Mouse (Mus musculus) forebrain, embryonic 16.5 days (tissue): ENCODE results near the gene Lrig3. TPM values are rescaled to one million over a fixed set of nuclear protein-coding genes. Genes with fewer than 3 reads are reported as not detected.

Source experiments
- ATAC-seq: fragments of 200-750 bp; cut with Nextera tagmentation; 2 replicates; pipeline ENCODE4 v1.8.0; 2017; ENCODE audit warnings: mild to moderate bottlenecking, moderate library complexity
- H3K27ac ChIP-seq: fragments of 300-500 bp; sonication (generic); 2 replicates; pipeline ENCODE4 v1.5.1; 2014; ENCODE audit warnings: low read length, control low read depth
- H3K27me3 ChIP-seq: fragments of 300-500 bp; sonication (generic); replicated peaks from 2 replicates; pipeline ENCODE4 v1.6.1; 2014; ENCODE audit warnings: low read length; ENCODE audit not compliant: control insufficient read depth, insufficient read depth
- H3K36me3 ChIP-seq: fragments of 300-500 bp; sonication (generic); 2 replicates; pipeline ENCODE4 v1.6.1; 2014; ENCODE audit not compliant: control insufficient read depth, insufficient read depth
- H3K4me1 ChIP-seq: fragments of 300-500 bp; sonication (generic); replicated peaks from 2 replicates; pipeline ENCODE4 v1.6.1; 2014; ENCODE audit warnings: low read length; ENCODE audit not compliant: control insufficient read depth, insufficient read depth
- H3K4me2 ChIP-seq: fragments of 300-500 bp; sonication (generic); 2 replicates; pipeline ENCODE4 v1.6.1; 2014; ENCODE audit warnings: mild to moderate bottlenecking, low read length, control low read depth
- H3K4me3 ChIP-seq: fragments of 300-500 bp; sonication (generic); replicated peaks from 2 replicates; pipeline ENCODE4 v1.5.1; 2014; ENCODE audit warnings: mild to moderate bottlenecking, low read length, control low read depth
- H3K9ac ChIP-seq: fragments of 300-500 bp; sonication (generic); replicated peaks from 2 replicates; pipeline ENCODE4 v1.6.1; 2014; ENCODE audit warnings: low read depth, low read length, control low read depth
- H3K9me3 ChIP-seq: fragments of 300-500 bp; sonication (generic); 2 replicates; pipeline ENCODE4 v1.6.1; 2016; ENCODE audit warnings: low read length; ENCODE audit not compliant: control insufficient read depth
- WGBS: fragments of 180-500 bp; shearing (Covaris S2); extraction: QIAGEN DNeasy Blood & Tissue Kit; methylation state at CpG from one replicate; pipeline ENCODE4 v1.1.7; 2014; 5-methylcytosine and 5-hydroxymethylcytosine counted together
- polyA plus RNA-seq: library from polyadenylated mRNA; unstranded; fragments of >200 nt; fragmentation: Nextera tagmentation; extraction: Ambion mirVana; gene quantifications from 2 replicates; pipeline ENCODE4 v1.2.1, GENCODE M21; 2015

The Lrig3 gene
- polyA plus RNA-seq, 1 experiment from 2014 or later = 2.1 TPM

GRCm38 (mm10) chr10:125973726-125974125 is 7.8 kb downstream of the Lrig3 start:
- Histone ChIP-seq H3K9ac (no peak overlapping the region), H3K9me3 (no peaks in the 10 kb centered on the region), H3K4me2 (no peak overlapping the region), H3K4me1 (no peaks in the 10 kb centered on the region), H3K27me3 (peaks cover 4% of the 10 kb centered on the region; the same call in 1 of the 2 replicates), H3K27ac (no peak overlapping the region), H3K36me3 (no peaks in the 10 kb centered on the region), H3K4me3 (no peak overlapping the region)
- no peak for ATAC-seq
- WGBS = 88% methylated on average over 7 of the region's 7 CpGs

GRCm38 (mm10) chr10:125981938-125982337 is 16.0 kb downstream of the Lrig3 start:
- Histone ChIP-seq H3K27me3 (no peaks in the 10 kb centered on the region), H3K4me1 (no peaks in the 10 kb centered on the region; the same call in 1 of the 2 replicates), H3K9ac (no peak overlapping the region), H3K27ac (no peak overlapping the region), H3K4me2 (no peak overlapping the region), H3K36me3 (no peaks in the 10 kb centered on the region), H3K4me3 (no peak overlapping the region), H3K9me3 (no peaks in the 10 kb centered on the region)
- WGBS = 82% methylated on average over 5 of the region's 5 CpGs
- no peak for ATAC-seq

GRCm38 (mm10) chr10:125984473-125985035 is 18.6 kb downstream of the Lrig3 start:
- H3K4me2 ChIP-seq = no peak overlapping the region
- H3K9me3 ChIP-seq = no peaks in the 10 kb centered on the region
- no peak overlapping the region for H3K27ac ChIP-seq
- no peak for ATAC-seq
- H3K4me1 ChIP-seq = no peaks in the 10 kb centered on the region; the same call in 1 of the 2 replicates
- no peak overlapping the region for H3K4me3 ChIP-seq
- WGBS = 78% methylated on average over 9 of the region's 9 CpGs
- H3K27me3 ChIP-seq = no peaks in the 10 kb centered on the region
- no peaks in the 10 kb centered on the region for H3K36me3 ChIP-seq
- no peak overlapping the region for H3K9ac ChIP-seq

GRCm38 (mm10) chr10:125985795-125986194 is 19.8 kb downstream of the Lrig3 start:
- no peak overlapping the region for H3K4me2 ChIP-seq
- no peak overlapping the region for H3K4me3 ChIP-seq
- ATAC-seq = no peak
- no peaks in the 10 kb centered on the region for H3K27me3 ChIP-seq
- no peaks in the 10 kb centered on the region; the same call in 1 of the 2 replicates for H3K4me1 ChIP-seq
- H3K27ac ChIP-seq = no peak overlapping the region
- no peaks in the 10 kb centered on the region for H3K9me3 ChIP-seq
- H3K9ac ChIP-seq = no peak overlapping the region
- H3K36me3 ChIP-seq = no peaks in the 10 kb centered on the region
- WGBS = 100% methylated on average over 1 of the region's 1 CpGs

- H3K4me2 ChIP-seq = no peak overlapping the region
- H3K4me1 ChIP-seq = no peaks in the 10 kb centered on the region; the same call in 1 of the 2 replicates
- no peak overlapping the region for H3K4me3 ChIP-seq
- no peaks in the 10 kb centered on the region for H3K9me3 ChIP-seq
- H3K27ac ChIP-seq = no peak overlapping the region
- no peak overlapping the region for H3K9ac ChIP-seq
- ATAC-seq = no peak
- H3K27me3 ChIP-seq = no peaks in the 10 kb centered on the region
- H3K36me3 ChIP-seq = no peaks in the 10 kb centered on the region
- 95% methylated on average over 9 of the region's 9 CpGs for WGBS
Observed at GRCm38 (mm10) chr10:125986443-125986842, 20.5 kb downstream of the Lrig3 start.

- H3K36me3 ChIP-seq = no peaks in the 10 kb centered on the region
- ATAC-seq = no peak
- H3K27me3 ChIP-seq = no peaks in the 10 kb centered on the region
- 48% methylated on average over 6 of the region's 6 CpGs for WGBS
- H3K9ac ChIP-seq = no peak overlapping the region
- no peak overlapping the region for H3K4me3 ChIP-seq
- no peaks in the 10 kb centered on the region for H3K9me3 ChIP-seq
- H3K27ac ChIP-seq = no peak overlapping the region
- H3K4me1 ChIP-seq = no peaks in the 10 kb centered on the region; the same call in 1 of the 2 replicates
- no peak overlapping the region for H3K4me2 ChIP-seq
Observed at GRCm38 (mm10) chr10:125987307-125987706, 21.3 kb downstream of the Lrig3 start.

- no peaks in the 10 kb centered on the region; the same call in 1 of the 2 replicates for H3K4me1 ChIP-seq
- H3K4me2 ChIP-seq = no peak overlapping the region
- no peaks in the 10 kb centered on the region for H3K9me3 ChIP-seq
- no peaks in the 10 kb centered on the region for H3K36me3 ChIP-seq
- WGBS = 82% methylated on average over 11 of the region's 11 CpGs
- no peak overlapping the region for H3K9ac ChIP-seq
- no peak overlapping the region for H3K4me3 ChIP-seq
- H3K27ac ChIP-seq = no peak overlapping the region
- ATAC-seq = no peak
- H3K27me3 ChIP-seq = no peaks in the 10 kb centered on the region
Observed at GRCm38 (mm10) chr10:125988037-125988436, 22.1 kb downstream of the Lrig3 start.

- no peak overlapping the region for H3K4me3 ChIP-seq
- WGBS = 24% methylated on average over 7 of the region's 7 CpGs
- H3K9me3 ChIP-seq = no peaks in the 10 kb centered on the region
- H3K4me1 ChIP-seq = no peaks in the 10 kb centered on the region; the same call in 1 of the 2 replicates
- peak; percentile 54; the same call in 1 of the 2 replicates for ATAC-seq
- H3K36me3 ChIP-seq = no peaks in the 10 kb centered on the region
- no peak overlapping the region for H3K9ac ChIP-seq
- no peak overlapping the region for H3K27ac ChIP-seq
- H3K4me2 ChIP-seq = no peak overlapping the region
- no peaks in the 10 kb centered on the region for H3K27me3 ChIP-seq
Observed at GRCm38 (mm10) chr10:125989890-125990289, 23.9 kb downstream of the Lrig3 start.

- Histone ChIP-seq H3K4me2 (no peak overlapping the region), H3K27ac (no peak overlapping the region), H3K36me3 (no peaks in the 10 kb centered on the region), H3K9me3 (no peaks in the 10 kb centered on the region), H3K27me3 (peaks cover 2% of the 10 kb centered on the region; the same call in 1 of the 2 replicates), H3K4me3 (no peak overlapping the region), H3K4me1 (no peaks in the 10 kb centered on the region; the same call in 1 of the 2 replicates), H3K9ac (no peak overlapping the region)
- 18% methylated on average over 5 of the region's 5 CpGs for WGBS
- peak; percentile 61; the same call in 1 of the 2 replicates for ATAC-seq
Observed at GRCm38 (mm10) chr10:125990394-125990793, 24.4 kb downstream of the Lrig3 start.
